Mouse (Mus musculus) stomach, postnatal 0 days (tissue): ENCODE results near the gene Larp1. TPM values are rescaled to one million over a fixed set of nuclear protein-coding genes. Genes with fewer than 3 reads are reported as not detected.

Source experiments
- ATAC-seq: fragments of 200-750 bp; cut with Nextera tagmentation; 2 replicates; pipeline ENCODE4 v1.8.0; 2017; ENCODE audit not compliant: low FRiP score, low TSS enrichment
- DNase-seq: peaks from one replicate; pipeline ENCODE4 v3.0.0-alpha.2; 2016; ENCODE audit warnings: low spot score
- H3K27ac ChIP-seq: fragments of 300-500 bp; sonication (generic); replicated peaks from 2 replicates; pipeline ENCODE4 v1.5.1; 2014; ENCODE audit warnings: mild to moderate bottlenecking, control low read depth
- H3K27me3 ChIP-seq: fragments of 300-500 bp; sonication (generic); 2 replicates; pipeline ENCODE4 v1.6.1; 2014; ENCODE audit warnings: low read length; ENCODE audit not compliant: control insufficient read depth, insufficient read depth
- H3K36me3 ChIP-seq: fragments of 300-500 bp; sonication (generic); 2 replicates; pipeline ENCODE4 v1.6.1; 2014; ENCODE audit warnings: low read length, mixed read lengths; ENCODE audit not compliant: control insufficient read depth, insufficient read depth
- H3K4me1 ChIP-seq: fragments of 300-500 bp; sonication (generic); replicated peaks from 2 replicates; pipeline ENCODE4 v1.6.1; 2014; ENCODE audit warnings: antibody characterized with exemption; ENCODE audit not compliant: control insufficient read depth, insufficient read depth
- H3K4me2 ChIP-seq: fragments of 300-500 bp; sonication (generic); replicated peaks from 2 replicates; pipeline ENCODE4 v1.6.1; 2014; ENCODE audit warnings: low read depth, mild to moderate bottlenecking, control low read depth, moderate library complexity
- H3K4me3 ChIP-seq: fragments of 300-500 bp; sonication (generic); 2 replicates; pipeline ENCODE4 v1.5.1; 2014; ENCODE audit warnings: low read depth, low read length, control low read depth
- H3K9ac ChIP-seq: fragments of 300-500 bp; sonication (generic); 2 replicates; pipeline ENCODE4 v1.6.1; 2014; ENCODE audit warnings: mild to moderate bottlenecking, low read length, control low read depth, mixed read lengths
- H3K9me3 ChIP-seq: fragments of 300-500 bp; sonication (generic); 2 replicates; pipeline ENCODE4 v1.6.1; 2016; ENCODE audit warnings: low read length; ENCODE audit not compliant: control insufficient read depth
- CTCF ChIP-seq: IDR thresholded peaks from 2 replicates; pipeline ENCODE4 v1.5.1; 2016; ENCODE audit warnings: antibody characterized with exemption, low read depth, mild to moderate bottlenecking, moderate library complexity
- EP300 ChIP-seq: optimal IDR thresholded peaks from 2 replicates; pipeline ENCODE3; 2016; ENCODE audit warnings: antibody characterized with exemption
- WGBS: fragments of 180-500 bp; shearing (Covaris S2); extraction: QIAGEN DNeasy Blood & Tissue Kit; methylation state at CpG from one replicate; pipeline ENCODE4 v1.1.7; 2014; 5-methylcytosine and 5-hydroxymethylcytosine counted together
- polyA plus RNA-seq: library from polyadenylated mRNA; unstranded; fragments of >200 nt; fragmentation: Nextera tagmentation; extraction: Ambion mirVana; gene quantifications from 2 replicates; pipeline ENCODE4 v1.2.1, GENCODE M21; 2015

The Larp1 gene
- polyA plus RNA-seq, 1 experiment from 2014 or later: 11.6 TPM

DNA sequence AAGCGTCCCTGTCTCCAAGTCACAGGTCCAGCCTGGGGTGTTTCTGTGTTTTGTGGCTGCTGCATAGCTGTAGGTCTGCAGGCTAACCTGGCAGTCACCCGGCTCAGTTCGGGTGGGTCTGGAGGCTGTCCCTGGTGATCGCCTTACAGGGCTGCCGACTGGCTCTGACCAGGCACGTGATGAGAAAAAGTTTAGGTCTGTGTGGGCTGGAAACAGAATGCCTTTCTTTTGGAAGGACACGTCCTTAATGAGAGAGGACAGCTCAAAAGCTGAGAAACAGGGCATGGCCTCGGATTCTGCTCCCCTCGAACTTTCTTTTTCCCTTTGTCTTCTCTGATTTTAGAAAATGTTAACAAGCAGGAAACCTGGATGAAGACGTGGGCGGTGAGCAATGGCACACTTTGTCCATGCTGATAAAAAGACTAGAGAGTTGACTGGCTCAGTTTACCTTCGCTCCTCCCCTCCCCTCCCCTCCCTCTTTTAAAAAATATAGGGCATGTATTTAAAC lies 84.2 kb downstream of the Larp1 start, which contains the start of gene Gm12248:
TSS of gene Gm12248 (minus strand) at position 114 of the 508 bp plus-strand sequence.
- ATAC-seq (peak; percentile 75), DNase-seq (peak; percentile 61)
- H3K9me3 ChIP-seq: no peaks in the 10 kb centered on the region
- 0 out of 2 replicates have a peak within 1 kb of the TSS, but pooled peaks have one; percentile 35 for H3K27ac ChIP-seq
- 11% methylated on average over 12 of the region's 12 CpGs for WGBS
- H3K9ac ChIP-seq: peak within 1 kb of the TSS; percentile 27
- peak within 1 kb of the TSS; percentile 54 for H3K4me2 ChIP-seq
- no peaks in the 10 kb centered on the region for H3K27me3 ChIP-seq
- no peaks in the 10 kb centered on the region for H3K36me3 ChIP-seq
- H3K4me3 ChIP-seq: peak within 1 kb of the TSS; percentile 22
- no peak for TF ChIP-seq CTCF
- no peak for TF ChIP-seq EP300
- no peaks in the 10 kb centered on the region for H3K4me1 ChIP-seq

DNA sequence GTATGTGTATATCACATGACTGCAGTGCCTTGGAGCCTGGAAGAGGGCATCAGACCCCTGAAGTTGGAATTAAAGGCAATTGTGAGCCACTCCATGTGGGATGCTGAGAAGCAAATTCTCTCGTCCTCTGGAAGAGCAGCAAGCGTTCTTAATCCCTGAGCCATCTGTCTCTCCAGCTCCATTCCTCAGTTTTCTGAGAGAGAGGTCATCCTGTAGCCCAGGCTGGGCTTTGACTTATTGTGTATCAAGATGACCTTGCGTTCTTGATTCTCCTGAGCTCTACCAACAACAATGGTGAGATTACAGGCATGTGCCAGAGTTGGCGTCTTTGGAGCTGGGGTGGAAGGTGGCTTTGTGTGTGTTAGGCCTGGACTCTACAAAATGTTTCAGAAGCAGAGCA lies 85.9 kb downstream of the Larp1 start:
- WGBS: 69% methylated on average over 4 of the region's 4 CpGs
- TF ChIP-seq EP300: no peak
- no peak for TF ChIP-seq CTCF
- ATAC-seq (no peak), DNase-seq (no peak)
- H3K27me3 ChIP-seq: no peaks in the 10 kb centered on the region
- no peak overlapping the region for H3K9ac ChIP-seq
- no peak overlapping the region for H3K4me3 ChIP-seq
- no peak overlapping the region for H3K4me2 ChIP-seq
- no peak overlapping the region for H3K27ac ChIP-seq
- H3K4me1 ChIP-seq: no peaks in the 10 kb centered on the region
- H3K9me3 ChIP-seq: no peaks in the 10 kb centered on the region
- H3K36me3 ChIP-seq: no peaks in the 10 kb centered on the region

DNA sequence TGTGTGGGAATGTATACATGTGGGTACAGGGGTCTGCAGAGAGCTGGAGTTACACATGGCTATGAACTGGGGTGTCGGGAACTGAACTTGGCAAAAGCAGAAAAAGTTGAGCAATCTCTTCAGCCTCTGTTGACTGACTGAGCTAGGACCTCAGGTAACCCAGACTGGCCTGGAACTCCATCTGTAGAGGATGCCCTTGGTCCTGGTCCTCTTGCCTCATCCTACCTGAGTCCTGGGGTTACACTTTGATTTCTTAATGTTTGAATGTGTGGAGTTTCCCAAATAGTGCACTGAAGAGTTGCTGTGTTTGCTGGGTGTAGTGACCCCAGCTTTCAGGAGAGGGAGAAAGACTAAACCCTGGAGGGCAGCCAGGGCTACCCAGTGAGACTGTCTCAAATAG lies 86.7 kb downstream of the Larp1 start:
- no peak for TF ChIP-seq CTCF
- Histone ChIP-seq H3K9me3 (no peaks in the 10 kb centered on the region), H3K27ac (no peak overlapping the region), H3K4me3 (no peak overlapping the region), H3K4me2 (no peak overlapping the region), H3K27me3 (no peaks in the 10 kb centered on the region), H3K4me1 (no peaks in the 10 kb centered on the region), H3K9ac (no peak overlapping the region), H3K36me3 (no peaks in the 10 kb centered on the region)
- DNase-seq (no peak), ATAC-seq (no peak)
- WGBS: 86% methylated on average over 1 of the region's 1 CpGs

DNA sequence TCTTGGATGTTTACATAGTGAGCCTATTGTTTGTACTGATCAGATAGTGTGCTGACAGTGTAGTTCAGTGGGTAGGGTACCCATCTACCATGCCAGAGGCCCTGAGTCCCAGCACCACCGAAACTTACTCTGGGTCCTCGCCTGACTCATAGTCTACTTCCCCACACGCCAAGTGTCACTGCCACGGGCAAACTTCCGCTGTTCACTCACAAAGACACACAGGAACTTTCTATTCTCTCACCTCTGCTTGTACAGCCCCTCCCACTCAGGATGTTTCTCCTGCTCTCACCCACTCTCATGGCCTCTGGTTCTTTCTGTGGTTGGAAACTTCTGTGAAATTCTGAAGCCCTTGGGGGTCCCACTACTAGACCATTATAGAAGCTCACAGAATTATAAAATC lies 87.3 kb downstream of the Larp1 start:
- no peak overlapping the region for H3K4me3 ChIP-seq
- DNase-seq: no peak
- H3K4me2 ChIP-seq: no peak overlapping the region
- no peaks in the 10 kb centered on the region for H3K36me3 ChIP-seq
- H3K27me3 ChIP-seq: no peaks in the 10 kb centered on the region
- no peak overlapping the region for H3K27ac ChIP-seq
- H3K9ac ChIP-seq: no peak overlapping the region
- 56% methylated on average over 5 of the region's 5 CpGs for WGBS
- no peaks in the 10 kb centered on the region for H3K4me1 ChIP-seq
- TF ChIP-seq EP300: no peak
- no peak for TF ChIP-seq CTCF
- H3K9me3 ChIP-seq: no peaks in the 10 kb centered on the region
- ATAC-seq: no peak

DNA sequence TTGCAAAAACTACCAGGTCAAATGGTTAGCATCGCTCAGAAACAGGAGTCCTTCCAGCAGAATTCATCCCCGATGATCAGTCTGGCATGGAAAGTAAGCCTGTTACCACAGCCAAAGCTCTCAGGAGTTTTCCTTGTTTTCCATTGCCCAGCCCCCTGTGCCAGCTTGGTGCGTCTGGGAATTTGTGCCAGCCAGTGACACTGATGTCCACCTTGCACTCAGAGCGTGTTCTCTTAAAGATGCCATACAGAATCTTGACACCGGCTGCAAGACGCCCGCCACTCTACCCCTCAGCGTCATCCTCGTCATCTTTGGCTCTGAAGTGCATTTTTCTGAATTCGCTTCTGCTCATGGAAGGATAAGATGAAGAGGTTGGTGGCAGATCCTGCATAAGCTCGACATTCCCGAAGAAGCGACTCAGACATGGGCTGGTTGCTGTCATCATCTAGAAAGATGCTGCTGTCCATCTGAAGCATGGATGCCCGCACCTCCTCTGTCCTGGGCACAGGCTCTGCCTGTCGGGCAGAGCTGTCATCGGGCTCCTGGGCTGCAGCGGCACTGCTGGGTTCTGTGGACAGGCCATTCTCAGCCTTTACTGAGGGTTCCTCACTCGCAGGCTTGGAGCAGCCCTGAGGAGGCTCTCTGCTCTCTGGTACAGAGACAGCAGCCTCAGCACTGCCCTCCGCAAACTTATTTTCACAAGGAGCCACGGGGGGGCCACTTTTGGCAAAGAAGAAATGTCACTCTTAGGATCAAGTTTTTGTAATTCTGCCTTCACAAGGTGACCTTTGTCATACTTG lies 88.2 kb downstream of the Larp1 start:
- Histone ChIP-seq H3K27ac (no peak overlapping the region), H3K27me3 (no peaks in the 10 kb centered on the region), H3K9ac (no peak overlapping the region), H3K4me1 (no peaks in the 10 kb centered on the region), H3K4me2 (peak overlapping the region; percentile 72), H3K9me3 (no peaks in the 10 kb centered on the region), H3K4me3 (no peak overlapping the region), H3K36me3 (no peaks in the 10 kb centered on the region)
- no peak for ATAC-seq
- no peak for DNase-seq
- 55% methylated on average over 20 of the region's 20 CpGs for WGBS
- TF ChIP-seq CTCF (no peak), EP300 (no peak)
